Mouse (Mus musculus): ENCODE results near the gene Irs1. TPM values are rescaled to one million over a fixed set of nuclear protein-coding genes. Genes with fewer than 3 reads are reported as not detected.

The Irs1 gene
- 1.8 TPM for polyA plus RNA-seq (2014; fragmentation: Illumina TruSeq; extraction: RNeasy Lipid Tissue Mini Kit (QIAGEN cat#74804); ENCODE audit: low replicate concordance)

DNA sequence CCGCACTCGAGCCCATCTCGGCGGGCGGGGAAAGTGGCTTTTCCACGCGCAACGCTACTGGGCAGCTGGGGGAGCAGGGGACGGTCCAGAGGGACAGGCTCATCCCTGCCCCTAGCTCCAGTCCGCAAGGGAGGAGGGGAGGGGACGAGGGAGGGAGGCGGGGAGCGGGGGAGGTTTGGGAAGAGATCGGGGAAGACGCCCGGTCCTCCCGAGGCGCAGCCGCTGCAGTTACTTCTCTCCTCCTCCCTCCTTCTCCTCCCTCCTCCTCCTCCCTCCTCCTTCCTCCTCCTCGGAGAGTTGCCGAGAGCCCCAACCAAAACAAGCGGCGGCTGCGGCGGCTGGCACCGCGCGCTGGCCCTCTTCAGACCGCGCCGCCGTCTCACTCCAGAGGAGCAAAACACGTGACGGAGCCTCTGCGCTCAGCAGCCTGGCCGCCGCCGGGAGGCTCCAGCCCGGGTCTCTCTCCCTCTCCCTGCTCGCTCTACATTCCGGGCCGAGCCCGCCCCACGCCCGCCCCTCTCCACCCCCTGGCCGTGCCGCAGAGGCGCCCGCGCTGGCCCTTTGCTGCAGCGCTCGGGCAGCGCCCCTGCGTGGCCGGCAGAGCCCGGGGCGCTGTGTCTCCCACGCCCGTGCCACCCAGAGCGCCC, at the start of gene Irs1:
Irs1 (minus strand) TSS at position 266 of the 647 bp plus-strand sequence.

DNA sequence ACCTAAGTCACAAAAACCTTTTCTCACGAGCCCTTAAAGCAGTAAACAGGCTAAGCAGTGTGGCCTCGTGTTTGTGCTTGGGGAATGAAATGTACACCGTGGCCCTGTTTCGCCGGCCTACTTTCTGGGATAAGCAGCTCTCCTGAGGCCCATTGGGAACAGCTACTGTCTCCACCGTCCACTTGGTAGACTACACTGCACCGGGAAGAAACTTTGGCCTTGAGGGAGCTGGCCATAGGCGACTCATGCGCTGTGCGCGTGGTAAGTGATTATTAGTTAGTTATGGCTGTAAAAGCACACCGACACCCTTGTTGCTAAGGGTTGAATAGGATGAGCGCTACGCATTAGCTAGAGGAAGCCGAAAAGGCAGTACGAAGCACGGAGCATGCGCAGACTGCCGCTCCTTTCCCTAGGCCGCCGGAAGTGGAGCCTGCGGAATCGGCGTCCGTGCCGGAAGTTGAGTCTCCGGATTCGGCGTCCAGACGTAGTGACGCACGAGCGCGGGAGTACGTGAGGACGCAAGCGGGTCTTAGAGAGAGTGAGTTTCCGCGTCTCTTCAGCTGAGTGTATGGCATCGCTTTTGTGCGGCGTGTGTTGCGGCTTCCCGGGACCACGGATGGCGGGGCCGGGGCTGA, 25.0 kb upstream of the Irs1 start, which contains the start of gene Rhbdd1:
Rhbdd1 (plus strand) TSS at position 342 of the 635 bp plus-strand sequence.

DNA sequence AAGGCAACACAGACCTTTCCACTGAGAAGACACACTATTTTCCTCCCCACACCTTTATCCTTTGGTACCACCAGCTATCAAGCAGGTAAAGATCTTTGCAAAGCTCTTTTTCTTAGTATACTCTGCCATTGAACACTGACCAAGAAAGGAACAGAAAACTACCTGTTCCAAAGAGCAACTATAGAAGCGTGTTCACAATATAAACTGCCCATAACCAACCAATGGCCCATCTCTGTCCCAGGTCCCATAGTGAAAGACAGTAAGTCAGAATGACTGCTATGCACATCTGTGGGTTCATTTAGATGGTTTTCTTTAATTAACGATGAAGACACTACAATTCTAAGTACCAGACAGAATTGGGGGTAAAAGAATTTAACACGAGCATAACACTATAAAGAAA, 58.4 kb downstream of the Irs1 start, which contains the start of gene Gm9747:
Gm9747 (plus strand) TSS at position 301 of the 400 bp plus-strand sequence.

Other genes starting within 250 kb of the Irs1 start
- gene Gm9747, start 58.3 kb downstream of the Irs1 start, polyA plus RNA-seq (2014; fragmentation: Illumina TruSeq; extraction: RNeasy Lipid Tissue Mini Kit (QIAGEN cat#74804); ENCODE audit: low replicate concordance): not detected
- gene Rhbdd1, start 25.0 kb upstream of the Irs1 start, polyA plus RNA-seq (2014; fragmentation: Illumina TruSeq; extraction: RNeasy Lipid Tissue Mini Kit (QIAGEN cat#74804); ENCODE audit: low replicate concordance): 20.8 TPM

Data from small intestine, adult 10 weeks (tissue).